Mouse (Mus musculus): Measurements from ENCODE around the gene Ppia. TPM values are rescaled to one million over a fixed set of nuclear protein-coding genes. Genes with fewer than 3 reads are reported as not detected.
"Not testable (repeated sequence)": the region's sequence is repeated elsewhere in the genome, so short reads cannot be mapped to it uniquely, and the experiment has no call there.

The Ppia gene
- 4,523 and 4,594 TPM in 2 replicates for polyA plus RNA-seq (2016; fragmentation: Nextera tagmentation; extraction: Ambion mirVana)

DNA sequence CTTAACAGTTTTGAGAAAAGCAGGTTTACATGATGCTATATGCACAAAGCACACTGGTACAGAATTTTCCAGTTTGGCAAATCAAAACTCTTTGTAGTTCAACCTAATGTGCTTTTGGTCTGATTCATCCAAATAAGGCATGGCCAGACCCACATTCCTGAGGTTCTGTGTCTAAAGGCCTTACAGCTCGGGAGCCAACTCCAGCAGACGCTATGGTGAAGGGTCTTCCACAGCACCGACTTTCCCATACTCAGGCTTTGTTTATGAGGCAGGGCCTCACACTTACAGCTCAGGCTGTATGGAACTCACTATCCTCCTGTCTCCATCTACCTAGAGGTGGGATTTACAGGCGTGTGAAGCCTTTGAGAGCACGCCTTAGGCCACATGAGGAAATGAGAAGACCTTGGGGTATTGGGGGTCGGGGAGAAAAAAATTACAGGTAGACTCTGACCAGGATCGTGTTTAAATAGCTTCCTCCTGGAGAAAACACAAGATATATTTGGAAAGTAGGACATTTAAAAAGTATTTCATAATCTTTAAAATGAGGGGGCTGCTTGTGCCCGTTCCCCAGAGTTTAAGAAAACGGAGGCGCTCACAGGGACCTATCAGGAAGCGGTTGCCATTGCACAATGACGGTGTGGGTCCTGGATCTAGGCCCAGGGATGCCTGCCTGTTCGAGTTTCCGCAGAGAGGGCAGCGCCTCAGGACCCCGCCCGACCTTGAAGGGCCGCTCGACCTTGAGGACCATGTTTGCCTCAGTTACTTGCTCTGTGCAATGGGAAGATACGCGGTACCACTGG lies at the start of gene Ppia:
Gene Ppia (plus strand): TSS at position 693 of the 800 bp plus-strand sequence.
- Histone ChIP-seq H3K9me3 (no peaks in the 10 kb centered on the region), H3K27me3 (no peaks in the 10 kb centered on the region), H3K9ac (replicated peaks) (peak within 1 kb of the TSS; percentile 87), H3K36me3 (peaks cover 20% of the 10 kb centered on the region), H3K4me1 (peaks cover 25% of the 10 kb centered on the region), H3K27ac (replicated peaks) (peak within 1 kb of the TSS; percentile 95), H3K4me2 (replicated peaks) (peak within 1 kb of the TSS; percentile 81), H3K4me3 (peak within 1 kb of the TSS; percentile 66)
- 12% methylated on average over 21 of the region's 21 CpGs for whole genome bisulfite sequencing
- ATAC-seq (ENCODE audit: low FRiP score, low read depth) = peak; percentile 55

GRCm38 (mm10) chr11:6365885-6366284 lies 49.4 kb upstream of the Ppia start:
- H3K36me3 ChIP-seq = no peaks in the 10 kb centered on the region
- WGBS = 20% methylated on average over 11 of the region's 11 CpGs
- peak; percentile 56; the same call in 1 of the 2 replicates for ATAC-seq (ENCODE audit: low FRiP score, low read depth)
- H3K9me3 ChIP-seq = no peaks in the 10 kb centered on the region
- no peaks in the 10 kb centered on the region for H3K4me1 ChIP-seq
- H3K27me3 ChIP-seq = no peaks in the 10 kb centered on the region
- no peak overlapping the region for H3K4me3 ChIP-seq
- no peak overlapping the region for H3K9ac ChIP-seq (replicated peaks)
- no peak overlapping the region for H3K27ac ChIP-seq (replicated peaks)
- no peak overlapping the region for H3K4me2 ChIP-seq (replicated peaks)

DNA sequence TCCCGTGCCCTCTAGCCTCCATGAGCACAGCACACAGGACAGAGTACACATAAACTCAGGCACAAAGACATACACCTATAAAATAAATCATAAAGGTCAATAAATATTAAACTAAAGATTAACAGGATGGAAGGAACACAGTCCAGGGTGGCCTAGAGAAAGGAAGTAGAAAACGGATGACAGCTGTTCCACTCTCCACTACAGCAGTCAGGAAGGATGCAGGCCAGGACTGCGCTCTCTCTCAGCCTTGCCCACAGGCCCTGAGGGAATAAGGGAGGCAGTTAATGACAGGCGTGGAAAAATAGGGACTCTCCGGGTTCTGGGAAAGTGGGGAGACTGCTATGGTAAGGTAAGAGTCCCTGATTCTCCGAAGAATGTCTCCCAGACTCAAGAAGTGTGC lies 48.8 kb upstream of the Ppia start:
- no peak overlapping the region for H3K4me3 ChIP-seq
- no peaks in the 10 kb centered on the region for H3K9me3 ChIP-seq
- H3K4me1 ChIP-seq = no peaks in the 10 kb centered on the region
- WGBS = 78% methylated on average over 6 of the region's 6 CpGs
- H3K36me3 ChIP-seq = no peaks in the 10 kb centered on the region
- H3K27me3 ChIP-seq = no peaks in the 10 kb centered on the region
- ATAC-seq (ENCODE audit: low FRiP score, low read depth) = no peak
- H3K4me2 ChIP-seq (replicated peaks) = no peak overlapping the region
- no peak overlapping the region for H3K9ac ChIP-seq (replicated peaks)
- no peak overlapping the region for H3K27ac ChIP-seq (replicated peaks)

DNA sequence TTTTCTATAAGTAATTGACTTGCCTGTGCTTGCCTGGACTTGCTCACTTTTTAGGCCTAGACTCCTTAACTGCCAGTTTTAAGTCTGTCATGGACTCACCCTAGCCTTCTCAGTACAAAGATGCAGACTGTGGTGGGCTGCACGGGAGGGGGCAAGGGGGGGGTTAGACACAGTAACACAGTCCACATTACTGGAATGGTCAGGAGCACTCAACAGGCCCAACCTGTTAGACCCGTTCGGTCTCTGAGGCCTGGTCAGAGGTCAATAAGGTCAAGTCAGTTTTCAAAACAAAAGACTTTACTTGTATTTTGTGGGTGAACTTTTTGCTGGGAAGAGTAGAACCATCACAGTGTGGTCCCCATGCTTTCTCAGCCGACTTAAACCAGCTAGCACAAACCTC lies 48.1 kb upstream of the Ppia start:
- WGBS = 87% methylated on average over 4 of the region's 4 CpGs
- Histone ChIP-seq H3K4me1 (no peaks in the 10 kb centered on the region), H3K4me2 (replicated peaks) (no peak overlapping the region), H3K36me3 (no peaks in the 10 kb centered on the region), H3K4me3 (no peak overlapping the region), H3K9me3 (no peaks in the 10 kb centered on the region), H3K27me3 (no peaks in the 10 kb centered on the region), H3K27ac (replicated peaks) (no peak overlapping the region), H3K9ac (replicated peaks) (no peak overlapping the region)
- ATAC-seq (ENCODE audit: low FRiP score, low read depth) = no peak

GRCm38 (mm10) chr11:6367986-6368385 lies 47.3 kb upstream of the Ppia start:
- H3K27me3 ChIP-seq = not testable (repeated sequence)
- 71% methylated on average over 5 of the region's 5 CpGs for WGBS

GRCm38 (mm10) chr11:6371376-6372155 lies 43.7 kb upstream of the Ppia start:
- 89% methylated on average over 11 of the region's 11 CpGs for WGBS
- Histone ChIP-seq H3K4me3 (no peak overlapping the region), H3K9me3 (no peaks in the 10 kb centered on the region), H3K27me3 (no peaks in the 10 kb centered on the region), H3K27ac (replicated peaks) (no peak overlapping the region), H3K36me3 (no peaks in the 10 kb centered on the region), H3K9ac (replicated peaks) (no peak overlapping the region), H3K4me2 (replicated peaks) (no peak overlapping the region), H3K4me1 (no peaks in the 10 kb centered on the region)
- ATAC-seq (ENCODE audit: low FRiP score, low read depth) = no peak

More at GRCm38 (mm10) chr11:6367986-6368385, 47.3 kb upstream of the Ppia start:
- ATAC-seq (ENCODE audit: low FRiP score, low read depth); H3K4me3 ChIP-seq; H3K4me2 ChIP-seq (replicated peaks); H3K4me1 ChIP-seq; H3K9me3 ChIP-seq; H3K36me3 ChIP-seq; H3K27ac ChIP-seq (replicated peaks); H3K9ac ChIP-seq (replicated peaks): not testable (repeated sequence)

GRCm38 (mm10) chr11:6372784-6373183 lies 42.5 kb upstream of the Ppia start:
- no peak overlapping the region for H3K4me3 ChIP-seq
- no peaks in the 10 kb centered on the region for H3K9me3 ChIP-seq
- H3K9ac ChIP-seq (replicated peaks) = no peak overlapping the region
- no peak overlapping the region for H3K27ac ChIP-seq (replicated peaks)
- no peaks in the 10 kb centered on the region for H3K4me1 ChIP-seq
- no peaks in the 10 kb centered on the region for H3K36me3 ChIP-seq
- no peaks in the 10 kb centered on the region for H3K27me3 ChIP-seq
- H3K4me2 ChIP-seq (replicated peaks) = no peak overlapping the region
- WGBS = 92% methylated on average over 9 of the region's 9 CpGs
- no peak for ATAC-seq (ENCODE audit: low FRiP score, low read depth)

GRCm38 (mm10) chr11:6380916-6381315 lies 34.3 kb upstream of the Ppia start:
- Histone ChIP-seq H3K27ac (replicated peaks) (no peak overlapping the region), H3K36me3 (no peaks in the 10 kb centered on the region), H3K4me2 (replicated peaks) (no peak overlapping the region), H3K4me1 (no peaks in the 10 kb centered on the region), H3K9me3 (no peaks in the 10 kb centered on the region), H3K27me3 (no peaks in the 10 kb centered on the region), H3K9ac (replicated peaks) (no peak overlapping the region), H3K4me3 (no peak overlapping the region)
- no peak for ATAC-seq (ENCODE audit: low FRiP score, low read depth)
- WGBS = 91% methylated on average over 6 of the region's 6 CpGs

DNA sequence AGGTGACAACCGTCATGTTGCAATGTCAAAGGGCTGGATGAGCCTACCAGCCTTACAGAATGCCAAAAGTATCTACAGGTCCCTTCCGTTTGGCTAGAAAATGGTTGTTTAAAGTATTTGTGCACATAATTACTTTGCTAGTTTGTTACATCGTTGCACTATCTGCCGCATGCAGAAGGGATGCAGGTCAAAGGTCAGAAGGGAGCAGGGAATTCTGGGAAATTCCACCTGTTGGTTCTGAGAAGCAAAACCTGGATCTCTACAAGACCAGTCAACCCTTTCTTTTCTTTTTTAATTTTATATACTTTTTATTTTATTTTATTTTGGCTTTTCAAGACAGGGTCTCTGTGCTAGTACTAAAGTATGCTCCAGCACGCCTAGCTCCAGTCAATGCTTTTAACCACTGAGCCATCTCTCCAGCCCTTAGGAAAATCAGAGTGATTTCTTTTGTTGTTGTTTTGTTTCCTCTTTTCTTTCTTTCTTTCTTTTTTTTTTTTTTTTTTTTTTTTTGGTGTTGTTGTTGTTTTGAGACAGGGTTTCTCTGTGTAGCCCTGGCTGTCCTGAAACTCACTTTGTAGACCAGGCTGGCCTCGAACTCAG lies 27.0 kb upstream of the Ppia start:
- H3K4me2 ChIP-seq (replicated peaks) = no peak overlapping the region
- WGBS = 91% methylated on average over 6 of the region's 6 CpGs
- H3K9ac ChIP-seq (replicated peaks) = no peak overlapping the region
- peak overlapping the region; percentile 94 for H3K27ac ChIP-seq (replicated peaks)
- 0 out of 2 replicates have a peak overlapping the region, but pooled peaks have one; percentile 96 for H3K4me3 ChIP-seq
- ATAC-seq (ENCODE audit: low FRiP score, low read depth) = no peak
- H3K4me1 ChIP-seq = peaks cover 23% of the 10 kb centered on the region
- peaks cover 16% of the 10 kb centered on the region; the same call in 1 of the 2 replicates for H3K36me3 ChIP-seq
- H3K27me3 ChIP-seq = no peaks in the 10 kb centered on the region
- H3K9me3 ChIP-seq = no peaks in the 10 kb centered on the region

- Histone ChIP-seq H3K9me3 (no peaks in the 10 kb centered on the region), H3K27me3 (no peaks in the 10 kb centered on the region), H3K4me1 (peaks cover 24% of the 10 kb centered on the region), H3K4me2 (replicated peaks) (peak within 1 kb of the TSS; percentile 84), H3K4me3 (peak within 1 kb of the TSS; percentile 96), H3K27ac (replicated peaks) (peak within 1 kb of the TSS; percentile 94), H3K9ac (replicated peaks) (peak within 1 kb of the TSS; percentile 91), H3K36me3 (peaks cover 16% of the 10 kb centered on the region; the same call in 1 of the 2 replicates)
- WGBS = 8% methylated on average over 49 of the region's 60 CpGs
- ATAC-seq (ENCODE audit: low FRiP score, low read depth) = peak; percentile 98
Observed at GRCm38 (mm10) chr11:6388726-6389413, 26.4 kb upstream of the Ppia start, which contains the start of gene Zmiz2. Gene Zmiz2 (plus strand): TSS chr11:6389074.

GRCm38 (mm10) chr11:6389483-6389921 lies 25.7 kb upstream of the Ppia start:
- Histone ChIP-seq H3K9ac (replicated peaks) (peak overlapping the region; percentile 91), H3K4me1 (peaks cover 26% of the 10 kb centered on the region), H3K4me3 (peak overlapping the region; percentile 96), H3K4me2 (replicated peaks) (peak overlapping the region; percentile 84), H3K27ac (replicated peaks) (peak overlapping the region; percentile 94), H3K36me3 (peaks cover 22% of the 10 kb centered on the region), H3K27me3 (no peaks in the 10 kb centered on the region), H3K9me3 (no peaks in the 10 kb centered on the region)
- peak; percentile 62 for ATAC-seq (ENCODE audit: low FRiP score, low read depth)
- 2% methylated on average over 25 of the region's 43 CpGs for WGBS

All from midbrain, embryonic 12.5 days (tissue).